Mouse (Mus musculus): ENCODE measurements at regions not wholly inside any gene's neighbourhood (a gene's known extent, or its start where the extent isn't known, plus 50 kb on each side); places are given as distances from the start of the nearest gene placed in this dataset.

DNA sequence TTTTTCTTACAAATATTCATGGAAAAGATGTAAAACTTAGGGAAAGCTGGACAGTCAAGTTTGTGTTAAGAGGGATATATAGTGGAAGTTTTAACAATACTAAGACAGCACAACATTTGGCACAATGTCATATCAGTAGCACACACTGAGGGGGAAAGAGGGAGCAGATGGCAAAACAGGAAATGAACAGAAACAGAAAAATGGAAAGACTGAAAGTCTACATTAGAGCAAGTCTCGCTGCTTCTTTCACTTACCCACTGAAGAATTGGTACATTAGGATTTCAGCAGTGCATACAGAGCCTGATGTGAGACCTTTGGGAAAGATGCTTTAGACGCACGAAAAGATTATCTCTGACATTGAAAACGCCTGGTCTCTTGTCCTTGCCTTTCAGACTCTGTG is 1223.5 kb upstream of the Zeb2 start:
- Histone ChIP-seq H3K4me3 (replicated peaks; ENCODE audit: insufficient read depth, low read depth, low read length) (no peak overlapping the region), H3K27me3 (ENCODE audit: control insufficient read depth, insufficient read depth, low read length) (no peaks in the 10 kb centered on the region), H3K27ac (ENCODE audit: insufficient read depth, low read length) (no peak overlapping the region), H3K4me1 (ENCODE audit: control insufficient read depth, insufficient read depth, low read length) (no peaks in the 10 kb centered on the region)
- TF ChIP-seq POLR2A (IDR thresholded peaks at IDR 0.05; ENCODE audit: borderline replicate concordance, insufficient read depth, low read length) (no peak), CTCF (IDR thresholded peaks at IDR 0.05; ENCODE audit: borderline replicate concordance, insufficient read depth, low read depth, low read length) (no peak)
- WGBS = 61% methylated on average over 4 of the region's 4 CpGs
- no peak for DNase-seq

- Histone ChIP-seq H3K4me1 (ENCODE audit: control insufficient read depth, insufficient read depth, low read length) (no peaks in the 10 kb centered on the region), H3K4me3 (replicated peaks; ENCODE audit: insufficient read depth, low read depth, low read length) (no peak overlapping the region), H3K27ac (ENCODE audit: insufficient read depth, low read length) (no peak overlapping the region), H3K27me3 (ENCODE audit: control insufficient read depth, insufficient read depth, low read length) (no peaks in the 10 kb centered on the region)
- WGBS = 14% methylated on average over 2 of the region's 2 CpGs
- no peak for TF ChIP-seq POLR2A (IDR thresholded peaks at IDR 0.05; ENCODE audit: borderline replicate concordance, insufficient read depth, low read length)
- no peak for TF ChIP-seq CTCF (IDR thresholded peaks at IDR 0.05; ENCODE audit: borderline replicate concordance, insufficient read depth, low read depth, low read length)
- DNase-seq = peak; percentile 9 to 53
Observed at GRCm38 (mm10) chr2:46316666-46317065, 1199.5 kb upstream of the Zeb2 start.

DNA sequence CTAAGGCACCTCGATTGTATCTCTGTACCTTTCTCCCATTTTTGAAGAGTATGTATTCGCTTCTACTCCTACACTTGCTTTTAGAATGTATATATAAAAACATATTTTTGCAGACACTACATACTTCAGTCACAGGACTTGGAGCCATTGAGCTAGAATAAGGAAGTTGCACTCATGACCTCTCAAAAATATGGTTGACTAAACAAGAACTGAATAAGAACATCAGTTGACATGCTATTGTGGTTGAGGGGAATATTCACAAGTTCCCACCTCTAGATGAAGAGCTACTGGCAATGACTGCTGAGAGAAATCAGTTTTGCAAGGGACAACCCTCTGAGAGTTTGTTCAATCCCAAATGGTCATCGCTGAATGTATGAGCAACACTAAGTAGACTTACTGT is 1198.0 kb upstream of the Zeb2 start:
- Histone ChIP-seq H3K4me1 (ENCODE audit: control insufficient read depth, insufficient read depth, low read length) (no peaks in the 10 kb centered on the region), H3K4me3 (replicated peaks; ENCODE audit: insufficient read depth, low read depth, low read length) (no peak overlapping the region), H3K27me3 (ENCODE audit: control insufficient read depth, insufficient read depth, low read length) (no peaks in the 10 kb centered on the region), H3K27ac (ENCODE audit: insufficient read depth, low read length) (no peak overlapping the region)
- TF ChIP-seq CTCF (IDR thresholded peaks at IDR 0.05; ENCODE audit: borderline replicate concordance, insufficient read depth, low read depth, low read length) = no peak
- no peak for TF ChIP-seq POLR2A (IDR thresholded peaks at IDR 0.05; ENCODE audit: borderline replicate concordance, insufficient read depth, low read length)
- 93% methylated on average over 3 of the region's 3 CpGs for WGBS
- DNase-seq = no peak

- DNase-seq = no peak
- 92% methylated on average over 2 of the region's 2 CpGs for whole genome bisulfite sequencing
Observed at GRCm38 (mm10) chr2:46307582-46308153, 1190.5 kb upstream of the Zeb2 start.

GRCm38 (mm10) chr2:46302627-46303026 is 1185.4 kb upstream of the Zeb2 start:
- Histone ChIP-seq H3K27ac (ENCODE audit: insufficient read depth, low read length) (no peak overlapping the region), H3K4me3 (replicated peaks; ENCODE audit: insufficient read depth, low read depth, low read length) (no peak overlapping the region), H3K4me1 (ENCODE audit: control insufficient read depth, insufficient read depth, low read length) (no peaks in the 10 kb centered on the region), H3K27me3 (ENCODE audit: control insufficient read depth, insufficient read depth, low read length) (no peaks in the 10 kb centered on the region)
- DNase-seq = no peak
- WGBS = 90% methylated on average over 1 of the region's 1 CpGs
- TF ChIP-seq CTCF (IDR thresholded peaks at IDR 0.05; ENCODE audit: borderline replicate concordance, insufficient read depth, low read depth, low read length) (no peak), POLR2A (IDR thresholded peaks at IDR 0.05; ENCODE audit: borderline replicate concordance, insufficient read depth, low read length) (no peak)

More at GRCm38 (mm10) chr2:46307582-46308153, 1190.5 kb upstream of the Zeb2 start:
- H3K4me1 ChIP-seq (ENCODE audit: control insufficient read depth, insufficient read depth, low read length) = no peaks in the 10 kb centered on the region
- H3K27ac ChIP-seq (ENCODE audit: insufficient read depth, low read length) = no peak overlapping the region
- no peaks in the 10 kb centered on the region for H3K27me3 ChIP-seq (ENCODE audit: control insufficient read depth, insufficient read depth, low read length)
- TF ChIP-seq CTCF (IDR thresholded peaks at IDR 0.05; ENCODE audit: borderline replicate concordance, insufficient read depth, low read depth, low read length) = no peak
- TF ChIP-seq POLR2A (IDR thresholded peaks at IDR 0.05; ENCODE audit: borderline replicate concordance, insufficient read depth, low read length) = no peak
- H3K4me3 ChIP-seq (replicated peaks; ENCODE audit: insufficient read depth, low read depth, low read length) = no peak overlapping the region

- no peak overlapping the region for H3K27ac ChIP-seq (ENCODE audit: insufficient read depth, low read length)
- no peak overlapping the region for H3K4me3 ChIP-seq (replicated peaks; ENCODE audit: insufficient read depth, low read depth, low read length)
- no peaks in the 10 kb centered on the region for H3K27me3 ChIP-seq (ENCODE audit: control insufficient read depth, insufficient read depth, low read length)
- no peak for DNase-seq
- TF ChIP-seq CTCF (IDR thresholded peaks at IDR 0.05; ENCODE audit: borderline replicate concordance, insufficient read depth, low read depth, low read length) (no peak), POLR2A (IDR thresholded peaks at IDR 0.05; ENCODE audit: borderline replicate concordance, insufficient read depth, low read length) (no peak)
- no peaks in the 10 kb centered on the region for H3K4me1 ChIP-seq (ENCODE audit: control insufficient read depth, insufficient read depth, low read length)
- 37% methylated on average over 2 of the region's 2 CpGs for WGBS
Observed at GRCm38 (mm10) chr2:46297274-46297843, 1180.2 kb upstream of the Zeb2 start.

- Histone ChIP-seq H3K4me3 (replicated peaks; ENCODE audit: insufficient read depth, low read depth, low read length) (no peak overlapping the region), H3K27me3 (ENCODE audit: control insufficient read depth, insufficient read depth, low read length) (no peaks in the 10 kb centered on the region), H3K27ac (ENCODE audit: insufficient read depth, low read length) (no peak overlapping the region), H3K4me1 (ENCODE audit: control insufficient read depth, insufficient read depth, low read length) (no peaks in the 10 kb centered on the region)
- 71% methylated on average over 5 of the region's 5 CpGs for WGBS
- no peak for DNase-seq
- TF ChIP-seq POLR2A (IDR thresholded peaks at IDR 0.05; ENCODE audit: borderline replicate concordance, insufficient read depth, low read length) (no peak), CTCF (IDR thresholded peaks at IDR 0.05; ENCODE audit: borderline replicate concordance, insufficient read depth, low read depth, low read length) (no peak)
Observed at GRCm38 (mm10) chr2:46283929-46284598, 1166.9 kb upstream of the Zeb2 start.

DNA sequence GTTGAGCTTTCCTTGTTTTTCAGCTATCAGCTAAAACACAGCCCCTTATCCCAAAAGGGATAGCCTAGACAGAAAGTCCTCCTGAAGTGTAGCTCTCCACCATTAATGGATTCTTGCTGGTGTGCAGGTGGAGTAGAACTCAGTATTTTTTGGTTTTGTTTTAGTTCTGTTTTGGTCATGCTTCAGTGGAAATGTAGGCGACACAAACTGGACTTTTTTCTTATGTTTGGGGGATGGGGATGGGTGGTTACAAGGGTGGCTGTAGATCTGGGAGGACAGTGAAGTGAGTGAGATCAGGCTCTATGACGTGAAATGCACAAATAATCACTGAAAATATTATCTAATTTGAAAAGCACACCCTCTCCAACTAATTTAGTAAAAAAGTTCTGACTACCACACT is 1163.6 kb upstream of the Zeb2 start:
- 61% methylated on average over 2 of the region's 2 CpGs for WGBS
- Histone ChIP-seq H3K4me3 (replicated peaks; ENCODE audit: insufficient read depth, low read depth, low read length) (no peak overlapping the region), H3K27ac (ENCODE audit: insufficient read depth, low read length) (no peak overlapping the region), H3K4me1 (ENCODE audit: control insufficient read depth, insufficient read depth, low read length) (no peaks in the 10 kb centered on the region), H3K27me3 (ENCODE audit: control insufficient read depth, insufficient read depth, low read length) (no peaks in the 10 kb centered on the region)
- no peak for TF ChIP-seq POLR2A (IDR thresholded peaks at IDR 0.05; ENCODE audit: borderline replicate concordance, insufficient read depth, low read length)
- no peak for TF ChIP-seq CTCF (IDR thresholded peaks at IDR 0.05; ENCODE audit: borderline replicate concordance, insufficient read depth, low read depth, low read length)
- DNase-seq = no peak
